Mouse (Mus musculus): ENCODE data around the gene Cep152. TPM values are rescaled to one million over a fixed set of nuclear protein-coding genes. Genes with fewer than 3 reads are reported as not detected.
A peak's percentile ranks its signal among the peaks of the same experiment; 100 is the strongest.

The Cep152 gene
- total RNA-seq, 2 experiments from 2014 or later = 3.2 to 4.1 TPM

DNA sequence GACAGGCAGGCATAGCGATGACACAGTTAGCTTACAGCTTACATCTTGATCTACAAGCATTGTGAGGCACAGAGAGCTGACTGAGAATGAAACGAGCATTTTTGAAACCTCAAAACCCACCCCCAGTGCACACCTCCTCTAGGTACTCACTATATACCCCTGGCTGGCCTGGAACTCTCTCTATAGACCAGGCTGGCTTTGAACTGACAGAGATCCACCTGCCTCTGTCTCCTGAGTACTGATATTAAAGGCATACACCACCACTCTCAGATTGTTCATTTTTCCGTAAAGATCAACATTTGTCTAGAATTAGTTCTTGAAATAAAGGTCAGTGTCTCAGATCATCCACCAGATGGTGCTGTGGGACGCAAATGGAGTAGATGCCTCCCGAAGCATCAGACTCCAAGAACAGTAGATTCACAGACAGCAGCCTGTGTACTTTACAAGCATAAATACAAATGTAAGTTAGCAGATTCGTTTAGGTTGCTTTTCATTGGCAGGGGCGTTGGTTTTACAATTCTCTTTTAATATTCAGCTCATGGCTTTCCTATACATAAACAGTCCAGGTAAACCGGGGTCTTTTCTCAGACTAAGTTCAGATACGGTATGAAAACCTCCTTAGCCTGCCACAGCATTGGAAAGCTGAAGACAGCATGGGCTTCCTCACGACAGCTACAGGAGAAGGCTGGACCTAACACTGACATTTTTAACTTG, 35.1 kb upstream of the Cep152 start:
- peak overlapping the region; percentile 5; the same call in 1 of the 2 replicates for H3K4me3 ChIP-seq

DNA sequence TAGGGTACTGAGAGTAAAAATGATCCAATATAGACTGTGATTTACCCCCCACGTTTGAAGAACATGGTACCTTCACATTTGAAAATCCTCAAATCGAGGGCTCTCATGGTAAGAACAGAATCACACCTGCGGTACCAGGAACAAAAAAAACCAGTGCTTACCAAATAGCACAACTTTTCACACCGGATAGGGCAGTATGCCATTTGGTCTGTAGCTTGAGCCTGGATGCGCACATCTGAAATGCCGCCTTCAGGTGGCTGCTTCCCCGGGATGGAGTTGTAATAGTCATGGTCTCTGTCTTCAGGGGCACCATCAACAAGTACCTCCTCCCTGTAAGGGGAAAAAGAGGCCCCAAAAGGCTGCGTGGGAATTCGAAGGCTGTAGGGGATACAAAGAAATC, 30.5 kb upstream of the Cep152 start:
- DNase-seq (ENCODE audit: low spot score in 2 of 2) = no peak
- no peak for TF ChIP-seq CTCF (conservative IDR thresholded peaks at IDR 0.05)
- H3K4me3 ChIP-seq = no peak overlapping the region
- H3K27ac ChIP-seq = no peak overlapping the region

More for the DNA sequence above, 35.1 kb upstream of the Cep152 start:
- peak; percentile 91 for TF ChIP-seq CTCF (conservative IDR thresholded peaks at IDR 0.05)
- no peak overlapping the region for H3K27ac ChIP-seq
- DNase-seq (ENCODE audit: low spot score in 2 of 2) = peak; percentile 71 to 89

DNA sequence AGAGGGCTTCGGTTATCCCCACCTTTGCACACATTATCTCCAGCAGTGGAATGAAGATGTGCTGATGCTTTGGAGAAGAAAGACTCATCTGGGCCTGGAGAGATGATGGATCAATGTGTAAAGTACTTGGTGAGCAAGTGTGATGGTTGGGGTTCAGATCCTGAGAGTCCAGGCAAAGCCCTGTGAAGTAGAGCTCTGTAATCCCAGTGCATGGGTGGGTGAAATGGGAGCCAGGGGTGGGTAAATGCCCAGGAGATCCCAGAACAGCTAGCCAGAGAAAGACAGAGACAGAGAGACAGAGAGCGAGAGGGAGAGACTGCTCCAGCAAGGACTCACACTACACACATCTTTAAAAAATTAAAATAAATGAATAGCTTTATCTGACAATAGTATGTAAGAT, 28.4 kb upstream of the Cep152 start:
- no peak overlapping the region for H3K27ac ChIP-seq
- DNase-seq (ENCODE audit: low spot score in 2 of 2) = no peak
- TF ChIP-seq CTCF (conservative IDR thresholded peaks at IDR 0.05) = no peak

DNA sequence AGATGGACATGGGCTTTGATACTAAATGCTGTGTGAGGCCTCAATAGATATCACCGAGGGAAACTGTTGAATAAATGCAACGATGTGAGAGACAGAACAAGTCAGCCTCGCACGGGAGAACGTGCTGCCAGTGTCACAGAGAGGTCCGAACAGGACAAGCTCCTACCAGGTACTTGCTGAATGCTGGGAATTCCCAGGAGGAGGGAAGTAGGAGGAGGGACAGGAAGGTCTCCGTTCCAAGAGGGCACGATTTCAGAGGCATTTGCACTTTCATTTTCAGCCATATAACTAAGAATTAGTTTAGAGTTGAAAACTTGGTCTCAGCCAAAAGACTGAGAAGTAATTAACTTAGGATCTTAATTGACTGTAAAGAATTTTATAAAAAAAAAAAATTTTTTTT, 26.6 kb upstream of the Cep152 start:
- no peak for TF ChIP-seq CTCF (conservative IDR thresholded peaks at IDR 0.05)
- H3K27ac ChIP-seq = no peak overlapping the region
- H3K4me3 ChIP-seq = no peak overlapping the region
- DNase-seq (ENCODE audit: low spot score in 2 of 2) = no peak

More for the DNA sequence above, 28.4 kb upstream of the Cep152 start:
- H3K4me3 ChIP-seq = no peak overlapping the region

DNA sequence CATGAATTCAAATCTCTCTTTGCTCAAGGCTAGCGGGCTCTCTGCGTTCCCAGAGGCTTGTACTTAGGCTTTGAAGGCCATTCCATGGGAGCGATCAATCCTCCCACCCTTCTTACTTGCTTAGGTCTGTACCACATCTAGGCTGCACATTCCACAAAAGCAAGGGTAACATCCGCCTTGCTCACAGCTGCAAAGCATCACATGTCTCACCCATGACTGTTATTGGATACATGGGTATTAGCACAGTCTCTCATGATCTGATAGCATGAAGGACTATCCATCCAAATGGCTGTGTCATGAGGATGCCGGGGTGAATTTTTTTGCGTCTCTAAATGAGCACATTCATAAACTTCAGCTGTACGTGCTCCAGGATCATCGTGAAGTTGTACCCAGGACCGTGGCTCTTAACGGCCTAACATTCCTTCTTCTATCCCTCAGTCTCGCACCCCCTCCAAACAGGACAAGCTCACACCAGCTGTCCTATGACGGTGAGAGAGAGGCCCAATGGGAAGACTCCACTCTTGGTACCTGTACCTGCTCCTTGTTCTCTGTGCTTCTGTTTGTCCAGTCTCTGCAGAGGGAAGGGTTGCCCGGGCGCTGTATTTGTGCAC, 25.9 kb upstream of the Cep152 start:
- DNase-seq (ENCODE audit: low spot score in 2 of 2) = no peak
- H3K27ac ChIP-seq = no peak overlapping the region
- H3K4me3 ChIP-seq = no peak overlapping the region
- TF ChIP-seq CTCF (conservative IDR thresholded peaks at IDR 0.05) = no peak

DNA sequence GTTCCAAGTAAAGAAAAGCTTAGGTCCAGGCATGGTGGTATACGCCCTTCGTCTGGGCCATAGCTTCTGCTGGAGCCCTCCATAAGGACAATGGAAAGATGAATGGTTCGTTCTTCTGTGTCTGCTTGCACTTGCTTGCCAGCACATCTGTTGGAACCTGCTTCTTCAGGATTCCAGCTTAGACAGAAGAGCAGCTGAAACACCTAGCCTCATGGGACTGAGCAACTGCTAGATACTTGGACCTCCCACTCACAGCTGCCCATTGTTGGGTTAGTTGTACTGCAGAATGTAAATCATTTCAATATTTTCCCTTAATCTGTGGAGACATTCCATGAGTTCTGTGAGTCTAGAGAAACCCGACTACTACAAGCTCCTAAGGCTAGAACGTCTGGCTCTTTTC, 25.1 kb upstream of the Cep152 start:
- TF ChIP-seq CTCF (conservative IDR thresholded peaks at IDR 0.05) = no peak
- Histone ChIP-seq H3K4me3 (no peak overlapping the region), H3K27ac (no peak overlapping the region)
- DNase-seq (ENCODE audit: low spot score in 2 of 2) = no peak

DNA sequence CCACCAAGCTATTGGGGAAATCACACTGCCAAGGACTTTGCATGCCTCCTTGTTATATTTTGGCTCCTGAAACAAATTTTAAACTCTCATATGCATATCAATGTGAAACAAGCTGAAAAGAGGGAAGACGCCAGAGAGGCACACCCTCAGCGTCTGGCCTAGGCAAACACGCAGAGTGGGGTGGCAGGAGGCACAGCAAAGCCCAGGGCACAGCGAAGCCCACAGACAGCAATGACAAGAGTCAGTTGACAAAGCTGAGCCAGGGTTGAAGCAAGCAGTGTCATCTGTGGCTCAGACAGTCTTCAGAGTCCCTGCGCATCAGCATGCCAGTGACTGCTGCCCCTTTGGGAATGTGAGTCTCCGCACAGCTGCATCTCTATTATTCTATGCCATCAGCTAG, 20.0 kb upstream of the Cep152 start:
- DNase-seq (ENCODE audit: low spot score in 2 of 2) = no peak
- Histone ChIP-seq H3K4me3 (no peak overlapping the region), H3K27ac (no peak overlapping the region)
- TF ChIP-seq CTCF (conservative IDR thresholded peaks at IDR 0.05) = no peak

DNA sequence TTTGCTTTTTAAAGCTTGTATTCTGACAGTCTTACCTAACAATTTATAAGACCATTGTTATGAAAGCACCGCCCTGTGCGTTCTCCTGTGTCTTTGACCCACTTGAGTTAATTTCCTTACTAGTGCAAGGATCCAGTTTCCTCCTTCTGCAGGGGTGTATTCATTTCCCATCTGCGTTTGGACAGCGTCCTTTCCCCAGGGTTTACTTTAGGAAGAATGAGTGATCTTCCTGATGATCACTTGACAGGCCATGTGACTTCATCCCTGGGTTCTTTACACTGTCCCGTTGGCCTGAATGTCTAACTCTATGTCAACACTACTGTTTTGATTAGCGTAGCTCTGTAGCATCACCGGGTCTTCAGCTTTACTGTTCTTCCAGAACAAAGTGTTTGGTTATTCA, 12.4 kb upstream of the Cep152 start:
- DNase-seq (ENCODE audit: low spot score in 2 of 2) = no peak
- Histone ChIP-seq H3K4me3 (no peak overlapping the region), H3K27ac (no peak overlapping the region)
- TF ChIP-seq CTCF (conservative IDR thresholded peaks at IDR 0.05) = no peak

DNA sequence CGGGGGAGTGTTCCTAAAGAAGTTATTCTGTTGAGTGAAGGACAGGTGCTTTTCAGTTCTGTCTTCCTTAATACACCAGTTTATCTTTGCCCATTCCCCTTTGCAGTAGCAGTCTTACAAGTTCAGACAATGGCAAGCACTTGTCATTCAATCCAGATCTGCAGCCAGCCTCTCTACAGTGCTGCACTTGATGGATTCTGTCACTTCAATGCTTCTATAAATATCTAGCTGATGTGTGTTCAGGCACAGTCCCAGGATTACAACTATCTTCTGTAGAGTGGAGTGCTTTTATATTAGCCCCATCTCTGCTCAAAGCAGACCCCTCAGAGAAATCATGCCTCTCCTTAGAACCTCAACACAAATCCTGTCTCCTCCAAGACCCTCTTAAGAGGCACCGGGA, 5.1 kb upstream of the Cep152 start:
- no peak for TF ChIP-seq CTCF (conservative IDR thresholded peaks at IDR 0.05)

DNA sequence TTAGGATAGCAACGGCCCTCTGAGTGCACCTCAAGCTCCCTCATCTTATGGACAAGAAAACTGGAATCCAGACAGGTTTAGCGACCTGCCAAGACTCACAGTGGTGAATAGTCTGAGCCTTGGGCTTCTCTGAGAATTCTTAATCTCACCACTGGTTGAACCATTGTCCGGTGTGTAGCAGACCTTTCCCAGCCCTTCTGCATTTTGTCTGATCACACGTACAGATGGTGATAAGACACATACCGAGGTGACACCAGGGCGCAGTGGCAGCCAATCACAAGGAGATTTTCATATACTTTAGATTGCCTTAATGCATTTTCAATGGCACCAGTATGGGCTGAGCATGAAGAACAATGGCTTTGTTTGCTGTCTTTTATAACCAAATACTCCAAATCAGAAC, 3.6 kb upstream of the Cep152 start:
- DNase-seq (ENCODE audit: low spot score in 2 of 2) = no peak
- no peak for TF ChIP-seq CTCF (conservative IDR thresholded peaks at IDR 0.05)

More for the DNA sequence above, 5.1 kb upstream of the Cep152 start:
- Histone ChIP-seq H3K4me3 (no peak overlapping the region), H3K27ac (no peak overlapping the region)
- DNase-seq (ENCODE audit: low spot score in 2 of 2) = no peak

DNA sequence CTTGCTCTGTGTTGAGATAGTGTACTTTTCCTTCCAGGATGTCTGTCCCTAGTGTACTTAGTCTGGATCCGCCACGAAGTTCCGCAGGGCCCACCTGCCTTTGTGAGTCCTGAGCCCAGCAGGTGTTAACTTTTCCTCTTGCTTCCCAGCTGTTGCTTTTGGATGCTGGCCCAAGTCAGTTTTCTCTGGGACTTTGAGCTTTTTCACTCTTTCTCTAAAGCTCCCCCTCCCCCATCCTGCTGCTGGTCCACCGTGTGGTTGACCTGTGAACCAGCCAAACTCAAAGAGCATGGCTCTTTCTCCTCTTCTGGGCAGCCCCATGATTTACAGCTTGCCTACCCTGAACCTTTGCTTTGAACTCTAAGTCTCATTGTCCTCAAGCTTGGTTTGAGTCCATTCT, 1.6 kb upstream of the Cep152 start:
- H3K4me3 ChIP-seq = no peak overlapping the region
- DNase-seq (ENCODE audit: low spot score in 2 of 2) = no peak
- H3K27ac ChIP-seq = no peak overlapping the region
- TF ChIP-seq CTCF (conservative IDR thresholded peaks at IDR 0.05) = no peak

More for the DNA sequence above, 3.6 kb upstream of the Cep152 start:
- H3K27ac ChIP-seq = no peak overlapping the region
- no peak overlapping the region for H3K4me3 ChIP-seq

DNA sequence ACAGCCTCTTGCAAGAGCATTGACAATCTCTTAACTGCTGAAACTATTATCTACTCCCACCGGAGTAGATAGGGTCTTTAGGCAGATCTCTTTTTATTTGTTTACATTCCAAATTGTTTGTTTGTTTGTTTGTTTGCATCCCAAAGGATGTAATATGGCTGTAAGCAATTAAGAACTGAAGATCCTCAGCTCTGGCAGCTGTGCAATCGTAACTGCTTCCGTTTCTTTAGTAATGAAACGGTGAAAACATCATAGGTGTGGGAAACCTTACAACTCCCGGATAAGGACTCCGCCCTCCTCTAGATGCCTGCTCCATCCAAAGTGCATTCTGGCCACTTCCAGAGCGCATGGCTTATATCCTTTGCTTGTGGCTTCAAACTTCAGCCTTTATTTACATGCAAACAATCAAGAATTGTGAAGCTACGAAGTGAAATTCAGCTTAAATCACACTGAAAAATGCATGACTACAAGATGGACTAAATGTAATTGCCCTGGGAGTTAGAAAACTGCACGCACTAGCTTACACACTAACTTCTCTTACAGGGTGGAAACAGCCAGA, 707 bp downstream of the Cep152 start:
- 0 out of 2 replicates have a peak overlapping the region, but pooled peaks have one; percentile 43 for H3K27ac ChIP-seq
- no peak for TF ChIP-seq CTCF (conservative IDR thresholded peaks at IDR 0.05)
- peak overlapping the region; percentile 81 for H3K4me3 ChIP-seq
- DNase-seq (ENCODE audit: low spot score in 2 of 2) = no peak

DNA sequence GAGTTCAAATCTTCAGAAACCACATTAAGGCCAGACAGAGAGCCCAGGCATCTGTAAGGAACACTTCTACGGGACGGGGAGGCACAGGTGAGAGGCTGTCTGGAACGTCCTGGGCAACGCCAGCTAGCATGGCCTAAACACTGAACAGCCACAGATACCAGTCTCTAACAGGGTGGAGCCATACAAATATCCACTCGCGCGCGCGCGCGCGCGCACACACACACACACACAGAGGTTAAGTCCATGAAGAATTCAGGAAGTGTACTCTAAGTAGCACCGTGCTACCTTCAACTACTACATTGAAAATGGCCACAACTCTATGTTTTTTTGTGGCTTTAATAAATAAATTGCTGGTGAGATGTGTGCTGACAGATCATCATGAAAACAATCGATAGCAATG, 1.7 kb downstream of the Cep152 start:
- Histone ChIP-seq H3K4me3 (no peak overlapping the region), H3K27ac (no peak overlapping the region)
- no peak for DNase-seq (ENCODE audit: low spot score in 2 of 2)
- TF ChIP-seq CTCF (conservative IDR thresholded peaks at IDR 0.05) = no peak

Data from layer of hippocampus, adult 2 months (tissue).